Comparison of ENCODE assay signal across 8 mouse cellular contexts in the genomic region with DNA sequence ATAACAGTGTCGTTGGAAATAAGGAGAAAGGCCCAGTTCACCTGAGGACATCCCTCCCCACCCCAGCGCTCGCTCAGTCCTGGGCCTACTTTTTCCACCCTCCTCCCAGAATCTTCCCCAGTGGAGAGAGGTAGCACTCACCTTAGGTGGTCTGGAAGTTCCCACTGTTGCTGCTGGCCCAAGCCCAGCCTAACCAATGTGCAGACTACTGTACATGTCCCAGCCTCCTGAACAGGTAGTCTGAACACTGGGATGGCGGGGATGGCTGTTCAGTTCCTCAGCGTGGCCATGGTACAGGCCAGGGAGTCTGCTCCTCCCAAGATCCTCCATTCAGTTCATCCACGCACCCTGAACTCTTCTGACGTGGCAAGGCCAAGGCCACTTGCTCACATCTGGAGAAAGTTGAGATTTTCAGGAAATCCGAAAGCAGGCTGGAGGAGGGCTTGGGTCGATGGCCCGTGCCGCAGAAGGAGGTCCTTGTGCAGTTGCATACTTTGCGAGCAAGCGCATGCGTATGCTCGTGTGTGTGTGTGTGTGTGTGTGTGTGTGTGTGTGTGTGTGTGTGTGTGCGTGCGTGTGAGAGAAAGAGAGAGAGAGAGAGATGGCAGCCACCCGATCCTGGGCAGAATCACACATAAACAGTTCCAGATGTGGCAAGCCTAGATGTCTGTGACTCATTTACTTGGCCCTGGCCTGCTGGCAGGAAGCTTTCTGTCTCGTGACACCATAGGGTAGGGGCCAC. TPM values are rescaled to one million over a fixed set of nuclear protein-coding genes. Genes with fewer than 3 reads are reported as not detected.
DNase-seq lines count a peak whose midpoint lies in the region; ATAC-seq and TF ChIP-seq lines count a peak whose summit lies in the region.

No protein-coding gene starts in this region.

- H3K9ac ChIP-seq in forebrain, embryonic 12.5 days, result no peak overlapping the region
- no peak overlapping the region for H3K9ac ChIP-seq in forebrain, embryonic 16.5 days (replicated peaks; ENCODE audit: low read depth, low read length)
- peak overlapping the region; percentile 70 for H3K9ac ChIP-seq in limb, embryonic 13.5 days

- WGBS in forebrain, embryonic 12.5 days, result 81% methylated on average over 18 of the region's 19 CpGs
- 90% methylated on average over 19 of the region's 19 CpGs for WGBS in forebrain, embryonic 16.5 days
- 29% methylated on average over 17 of the region's 19 CpGs for WGBS in limb, embryonic 13.5 days
- 83% methylated on average over 19 of the region's 19 CpGs for WGBS in cerebellum, adult 2 months

- peak; percentile 90 for DNase-seq in forelimb bud, embryonic 11.5 days (ENCODE audit: low read depth, low spot score)
- DNase-seq in cerebellum, adult 2 months, result no peak
- DNase-seq in cerebellum, adult 18-20 months, result no peak
- no peak for DNase-seq in right cerebral cortex, postnatal 25 days

- H3K9me3 ChIP-seq in forebrain, embryonic 12.5 days, result no peaks in the 10 kb centered on the region
- no peaks in the 10 kb centered on the region for H3K9me3 ChIP-seq in forebrain, embryonic 16.5 days (ENCODE audit: control insufficient read depth, low read length)
- H3K9me3 ChIP-seq in E14TG2a.4 (ENCODE audit: low read length), result no peaks in the 10 kb centered on the region
- no peaks in the 10 kb centered on the region for H3K9me3 ChIP-seq in limb, embryonic 13.5 days

- H3K36me3 ChIP-seq in forebrain, embryonic 12.5 days (replicated peaks), result peaks cover 34% of the 10 kb centered on the region
- peaks cover 10% of the 10 kb centered on the region for H3K36me3 ChIP-seq in forebrain, embryonic 16.5 days (ENCODE audit: control insufficient read depth, insufficient read depth)
- H3K36me3 ChIP-seq in E14TG2a.4 (ENCODE audit: insufficient read depth, low read length), result peaks cover 80% of the 10 kb centered on the region
- H3K36me3 ChIP-seq in limb, embryonic 13.5 days, result peaks cover 52% of the 10 kb centered on the region

- no peak overlapping the region for H3K4me2 ChIP-seq in forebrain, embryonic 12.5 days
- no peak overlapping the region for H3K4me2 ChIP-seq in forebrain, embryonic 16.5 days (ENCODE audit: low read length)
- H3K4me2 ChIP-seq in limb, embryonic 13.5 days (replicated peaks), result peak overlapping the region; percentile 64

- no peaks in the 10 kb centered on the region for H3K27me3 ChIP-seq in forebrain, embryonic 12.5 days
- H3K27me3 ChIP-seq in forebrain, embryonic 16.5 days (replicated peaks; ENCODE audit: control insufficient read depth, insufficient read depth, low read length), result no peaks in the 10 kb centered on the region
- H3K27me3 ChIP-seq in E14TG2a.4 (ENCODE audit: insufficient read depth, low read length), result no peaks in the 10 kb centered on the region
- H3K27me3 ChIP-seq in limb, embryonic 13.5 days, result no peaks in the 10 kb centered on the region
- H3K27me3 ChIP-seq in cerebellum, adult 2 months (ENCODE audit: control insufficient read depth, insufficient read depth, low read length), result no peaks in the 10 kb centered on the region

- H3K4me3 ChIP-seq in forebrain, embryonic 12.5 days (replicated peaks), result no peak overlapping the region
- H3K4me3 ChIP-seq in forebrain, embryonic 16.5 days (replicated peaks; ENCODE audit: low read length), result no peak overlapping the region
- H3K4me3 ChIP-seq in E14TG2a.4 (replicated peaks; ENCODE audit: low read length), result peak overlapping the region; percentile 69
- peak overlapping the region; percentile 43 for H3K4me3 ChIP-seq in limb, embryonic 13.5 days
- no peak overlapping the region for H3K4me3 ChIP-seq in cerebellum, adult 2 months (replicated peaks; ENCODE audit: insufficient read depth, low read depth, low read length)

- no peak for TF ChIP-seq CTCF in E14TG2a.4 (conservative IDR thresholded peaks at IDR 0.05; ENCODE audit: low read length)
- no peak for TF ChIP-seq CTCF in cerebellum, adult 2 months (IDR thresholded peaks at IDR 0.05; ENCODE audit: borderline replicate concordance, insufficient read depth, low read depth, low read length)

- H3K27ac ChIP-seq in forebrain, embryonic 12.5 days, result 0 out of 2 replicates have a peak overlapping the region, but pooled peaks have one; percentile 21
- H3K27ac ChIP-seq in forebrain, embryonic 16.5 days (ENCODE audit: low read length), result no peak overlapping the region
- H3K27ac ChIP-seq in limb, embryonic 13.5 days, result peak overlapping the region; percentile 97
- no peak overlapping the region for H3K27ac ChIP-seq in cerebellum, adult 2 months (ENCODE audit: insufficient read depth, low read length)

- TF ChIP-seq POLR2A in cerebellum, adult 2 months (IDR thresholded peaks at IDR 0.05; ENCODE audit: borderline replicate concordance, insufficient read depth, low read length), result no peak

- no peaks in the 10 kb centered on the region for H3K4me1 ChIP-seq in forebrain, embryonic 12.5 days
- H3K4me1 ChIP-seq in forebrain, embryonic 16.5 days (replicated peaks; ENCODE audit: control insufficient read depth, insufficient read depth, low read length), result no peaks in the 10 kb centered on the region
- peaks cover 64% of the 10 kb centered on the region for H3K4me1 ChIP-seq in E14TG2a.4 (replicated peaks; ENCODE audit: low read depth, low read length)
- peaks cover 51% of the 10 kb centered on the region for H3K4me1 ChIP-seq in limb, embryonic 13.5 days
- no peaks in the 10 kb centered on the region; the same call in 1 of the 2 replicates for H3K4me1 ChIP-seq in cerebellum, adult 2 months (ENCODE audit: control insufficient read depth, insufficient read depth, low read length)

- ATAC-seq in forebrain, embryonic 12.5 days (ENCODE audit: low FRiP score), result no peak
- no peak for ATAC-seq in forebrain, embryonic 16.5 days
- peak; percentile 91 for ATAC-seq in limb, embryonic 13.5 days (ENCODE audit: low FRiP score, low read depth)

RNA-seq across cellular contexts. Expression of gene Tmed1, which starts 13.6 kb away (rescaled TPM):
- polyA plus RNA-seq in forebrain, embryonic 12.5 days (2016; fragmentation: Nextera tagmentation; extraction: Ambion mirVana), result 68.0 and 68.2 TPM in 2 replicates
- polyA plus RNA-seq in forebrain, embryonic 16.5 days (2015; fragmentation: Nextera tagmentation; extraction: Ambion mirVana), result 52.7 and 54.6 TPM in 2 replicates
- polyA plus RNA-seq in limb, embryonic 13.5 days (2015; fragmentation: Nextera tagmentation; extraction: Ambion mirVana), result 135 and 138 TPM in 2 replicates
- 25.9 and 26.4 TPM in 2 replicates for polyA plus RNA-seq in cerebellum, adult 2 months (2012; rRNA removed)

RNA-seq across cellular contexts. Expression of gene AB124611, which starts 29.5 kb away (rescaled TPM):
- 4.9 and 7.2 TPM in 2 replicates for polyA plus RNA-seq in forebrain, embryonic 12.5 days (2016; fragmentation: Nextera tagmentation; extraction: Ambion mirVana)
- 2.8 and 3.5 TPM in 2 replicates for polyA plus RNA-seq in forebrain, embryonic 16.5 days (2015; fragmentation: Nextera tagmentation; extraction: Ambion mirVana)
- 5.2 and 5.5 TPM in 2 replicates for polyA plus RNA-seq in limb, embryonic 13.5 days (2015; fragmentation: Nextera tagmentation; extraction: Ambion mirVana)
- polyA plus RNA-seq in cerebellum, adult 2 months (2012; rRNA removed), result 0.28 and 0.29 TPM in 2 replicates

RNA-seq across cellular contexts. Expression of gene Carm1, which starts 50.2 kb away (rescaled TPM):
- polyA plus RNA-seq in forebrain, embryonic 12.5 days (2016; fragmentation: Nextera tagmentation; extraction: Ambion mirVana), result 54.7 and 62.5 TPM in 2 replicates
- polyA plus RNA-seq in forebrain, embryonic 16.5 days (2015; fragmentation: Nextera tagmentation; extraction: Ambion mirVana), result 26.5 and 27.8 TPM in 2 replicates
- 55.2 and 56.0 TPM in 2 replicates for polyA plus RNA-seq in limb, embryonic 13.5 days (2015; fragmentation: Nextera tagmentation; extraction: Ambion mirVana)
- polyA plus RNA-seq in cerebellum, adult 2 months (2012; rRNA removed), result 51.0 and 57.1 TPM in 2 replicates

Comparison
In these comparisons a context has a peak if more than half of its experiments do, and no peak if none do; other contexts are left out.
1. H3K27ac ChIP-seq: peak in forebrain, embryonic 12.5 days (single experiment) and limb, embryonic 13.5 days (single experiment); none in forebrain, embryonic 16.5 days (single experiment) and cerebellum, adult 2 months (single experiment).
2. H3K4me3 ChIP-seq: peak in E14TG2a.4 (single experiment) and limb, embryonic 13.5 days (single experiment); none in forebrain, embryonic 12.5 days (single experiment), forebrain, embryonic 16.5 days (single experiment) and cerebellum, adult 2 months (single experiment).